Mouse (Mus musculus) mouse trophoblast stem cell (cell line): ENCODE measurements around the gene Necab3.

Source experiments
- in situ Hi-C, 2 experiments: fragments of 300-500 bp; cut with MseI, MboI; formaldehyde crosslinking; loops; 2 replicates in 1 of 2; 3 replicates in 1 of 2; pipeline ENCODE4 v1.15.1; 2025

Gene Necab3

DNA sequence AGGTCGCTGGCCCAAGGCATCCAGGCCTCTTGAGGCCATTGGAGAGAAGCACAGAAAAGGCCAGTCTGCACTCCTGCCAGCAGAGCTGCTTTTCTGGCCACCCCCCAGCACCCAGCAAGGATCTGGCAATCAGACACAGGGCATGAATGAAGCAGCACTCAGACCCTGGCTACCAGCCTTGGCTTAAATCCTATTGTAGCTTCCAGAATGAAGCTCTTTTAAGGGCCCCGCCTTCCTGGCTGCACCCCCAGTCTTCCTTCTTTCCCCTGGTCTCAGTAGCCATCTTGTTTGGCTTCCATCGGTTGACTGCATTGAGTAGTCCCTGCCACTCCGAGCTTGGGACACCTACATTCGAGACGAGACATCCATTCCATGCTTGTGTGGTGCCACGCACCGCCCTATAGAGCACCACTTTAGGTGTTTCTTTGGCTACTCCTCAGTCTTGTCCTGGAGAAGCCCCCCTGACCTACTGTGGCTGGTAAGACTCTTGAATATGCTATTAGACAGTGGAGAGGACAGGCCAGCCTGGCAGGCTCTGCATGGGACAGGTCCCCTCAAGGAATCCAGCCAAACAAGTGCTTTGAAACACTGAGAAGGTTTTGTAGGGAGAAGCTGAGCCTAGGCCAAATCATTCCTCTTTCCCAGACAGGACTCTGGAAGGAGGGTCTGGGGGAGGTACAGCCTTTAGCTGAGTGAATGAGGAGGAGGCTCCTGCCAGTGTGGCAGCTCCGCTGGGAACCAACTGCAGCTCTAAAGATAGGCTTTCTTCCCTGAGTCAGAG is 14.9 kb downstream of the Necab3 start:
- in situ Hi-C loops, result loop anchor here in 1 of 2 experiments (5.0 kb wide), 1 partner anchor 131 kb away; no protein-coding TSS in a partner anchor

DNA sequence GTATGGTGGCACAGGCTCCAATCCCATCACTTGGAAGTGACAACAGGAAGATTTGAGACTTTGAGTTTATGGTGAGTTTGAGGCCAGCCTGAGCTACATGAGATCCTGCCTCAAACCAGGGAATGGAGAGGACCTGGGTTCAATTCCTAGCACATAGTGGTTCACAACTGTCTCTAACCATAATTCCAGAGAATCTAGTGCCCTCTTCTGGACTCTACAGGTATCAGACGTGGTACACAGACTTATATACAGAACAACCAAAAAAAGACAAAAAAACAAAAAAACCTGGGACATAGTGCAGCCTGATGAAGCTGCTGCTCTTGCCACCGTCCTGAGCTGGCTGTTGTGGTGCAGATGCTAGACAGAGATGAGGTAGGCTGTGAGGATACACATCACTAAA is 17.1 kb downstream of the Necab3 start:
- in situ Hi-C loops, result loop anchor here in 1 of 2 experiments (5.0 kb wide), 1 partner anchor 129 kb away; no protein-coding TSS in a partner anchor

DNA sequence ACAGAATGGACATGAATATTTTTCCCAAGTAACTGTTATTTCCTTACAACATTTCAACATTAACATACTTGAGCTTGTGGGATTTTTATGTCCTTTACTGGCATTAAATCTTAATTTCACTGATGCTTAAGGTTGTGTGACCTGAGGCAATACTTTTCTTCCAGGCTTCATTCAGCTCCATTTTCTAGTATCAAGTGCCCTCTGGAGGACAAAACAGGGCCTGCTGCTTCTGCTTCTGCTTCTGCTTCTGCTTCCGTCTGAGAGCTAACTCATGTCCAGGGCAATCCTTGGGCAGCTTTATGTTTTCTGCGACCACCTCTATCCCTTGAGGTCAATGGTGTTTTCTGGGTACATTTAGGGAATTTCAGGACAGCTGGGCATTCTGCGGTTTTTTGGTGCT is 19.0 kb downstream of the Necab3 start:
- in situ Hi-C loops, result loop anchor here in 1 of 2 experiments (5.0 kb wide), 1 partner anchor 127 kb away; no protein-coding TSS in a partner anchor

DNA sequence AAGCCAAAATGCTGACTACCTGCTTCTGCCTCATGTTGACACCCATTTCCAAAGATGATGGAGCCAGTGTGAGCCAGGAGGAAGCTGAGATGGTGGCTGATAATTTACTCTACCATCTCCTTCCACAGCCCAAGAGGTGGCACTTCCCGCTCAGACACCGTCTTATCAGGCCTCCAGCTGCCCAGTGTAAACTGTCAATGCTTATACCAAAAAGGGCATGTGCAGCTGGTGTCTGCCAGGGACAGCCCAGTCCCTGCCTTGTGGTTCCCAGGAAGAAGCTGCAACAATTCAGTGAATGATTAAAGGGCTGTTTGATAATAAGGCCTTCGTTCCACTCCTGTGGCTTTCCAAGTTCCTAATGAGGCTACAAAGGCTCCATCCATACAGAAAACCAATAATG is 20.0 kb downstream of the Necab3 start:
- in situ Hi-C loops, result no loop called here

DNA sequence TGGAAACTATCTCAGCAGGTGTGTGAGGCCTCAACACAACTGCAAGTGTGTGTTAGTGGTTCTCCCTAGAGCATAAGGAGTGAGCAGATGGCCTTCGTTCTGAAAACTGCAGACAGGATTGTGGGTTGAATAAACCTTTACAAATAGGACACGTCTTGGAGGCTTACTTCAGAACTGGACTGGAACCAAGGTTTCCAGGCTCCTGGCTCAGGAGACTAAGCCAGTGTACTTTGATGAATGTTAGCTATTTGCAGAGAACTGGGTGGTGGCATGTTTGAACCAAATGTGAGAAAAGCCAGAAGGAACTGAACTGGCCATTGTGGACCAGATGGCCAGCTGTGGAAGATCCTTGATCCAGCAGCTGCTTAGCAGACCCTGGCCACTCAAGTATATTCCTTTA is 20.4 kb downstream of the Necab3 start:
- in situ Hi-C loops, result no loop called here

DNA sequence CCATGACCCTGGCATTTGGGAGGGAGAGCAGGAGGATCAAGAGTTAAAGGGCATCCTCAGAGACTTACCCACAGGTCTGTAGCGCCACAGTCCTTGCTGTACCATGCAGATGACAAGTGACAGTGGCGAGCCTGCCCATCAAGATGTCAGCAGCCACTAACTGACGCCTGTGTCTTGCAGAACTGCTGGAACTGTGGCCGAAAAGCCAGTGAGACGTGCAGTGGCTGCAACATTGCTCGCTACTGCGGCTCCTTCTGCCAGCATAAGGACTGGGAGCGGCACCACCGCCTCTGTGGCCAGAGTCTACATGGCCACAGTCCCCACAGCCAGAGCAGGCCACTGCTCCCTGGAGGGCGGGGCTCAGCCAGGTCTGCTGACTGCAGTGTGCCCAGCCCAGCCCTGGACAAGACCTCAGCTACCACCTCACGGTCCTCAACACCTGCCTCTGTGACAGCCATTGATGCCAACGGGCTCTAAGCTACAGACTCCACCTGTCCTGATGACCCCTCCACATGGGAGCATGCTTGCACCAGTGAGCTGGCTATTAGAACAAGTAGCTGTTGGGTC is 23.9 kb downstream of the Necab3 start:
- in situ Hi-C loops, result no loop called here

DNA sequence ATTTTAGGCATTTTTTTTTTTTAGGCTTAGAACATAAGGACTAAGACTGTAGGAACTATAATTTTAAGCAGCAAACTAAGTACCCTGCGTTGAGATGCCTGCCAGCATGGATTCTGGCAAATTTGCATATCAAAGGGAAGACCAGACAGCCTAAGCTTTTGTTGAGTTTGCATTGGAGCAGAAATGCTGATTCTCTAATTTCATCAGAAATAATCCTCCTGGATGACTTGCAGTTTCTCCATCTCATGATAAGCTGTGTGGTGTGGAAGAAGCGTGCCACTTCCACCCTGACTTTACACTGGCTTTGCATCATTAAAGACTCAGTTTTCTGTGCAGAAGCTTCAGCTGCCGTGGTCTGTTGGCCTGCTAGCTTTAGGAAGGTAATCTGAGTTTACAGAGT is 25.8 kb downstream of the Necab3 start:
- in situ Hi-C loops, result no loop called here

DNA sequence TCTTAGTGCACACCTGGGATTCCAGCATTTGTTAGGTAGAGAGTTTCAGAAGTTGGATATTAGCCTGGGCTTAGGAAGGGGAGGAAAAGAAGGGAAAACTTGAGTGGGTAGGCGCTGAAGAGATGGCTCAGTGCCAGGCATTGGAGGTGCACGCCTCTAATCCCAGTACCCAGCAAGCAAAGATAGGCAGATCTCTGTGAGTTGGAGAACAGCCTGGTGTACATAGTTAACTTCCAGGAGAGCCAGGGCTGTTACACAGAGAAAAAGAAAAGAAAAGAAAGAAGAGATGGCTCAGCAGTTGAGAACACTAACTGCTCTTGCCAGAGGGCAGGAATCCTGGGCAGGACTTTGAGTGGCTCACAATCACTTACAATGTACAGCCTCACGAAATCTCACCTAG is 32.2 kb downstream of the Necab3 start:
- in situ Hi-C loops, result no loop called here

DNA sequence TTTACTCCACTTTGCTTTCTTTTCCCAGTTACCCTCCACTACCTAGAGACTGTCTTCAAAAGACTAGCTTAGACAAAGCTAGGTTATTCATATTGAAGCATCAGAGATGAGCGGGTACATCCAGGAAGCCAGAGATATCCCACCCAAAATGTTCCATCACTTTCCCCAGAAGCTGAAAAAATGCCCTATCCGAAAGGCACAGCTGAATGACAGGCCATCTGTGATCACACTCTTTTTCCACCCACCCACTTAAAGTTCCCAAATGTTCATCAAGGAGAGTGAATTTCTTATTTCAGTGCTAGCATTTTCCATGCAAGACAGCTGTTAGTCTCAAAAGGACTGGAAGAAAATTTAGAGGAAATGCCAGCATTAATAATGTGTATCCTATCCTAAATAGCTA is 33.4 kb downstream of the Necab3 start:
- in situ Hi-C loops, result no loop called here

DNA sequence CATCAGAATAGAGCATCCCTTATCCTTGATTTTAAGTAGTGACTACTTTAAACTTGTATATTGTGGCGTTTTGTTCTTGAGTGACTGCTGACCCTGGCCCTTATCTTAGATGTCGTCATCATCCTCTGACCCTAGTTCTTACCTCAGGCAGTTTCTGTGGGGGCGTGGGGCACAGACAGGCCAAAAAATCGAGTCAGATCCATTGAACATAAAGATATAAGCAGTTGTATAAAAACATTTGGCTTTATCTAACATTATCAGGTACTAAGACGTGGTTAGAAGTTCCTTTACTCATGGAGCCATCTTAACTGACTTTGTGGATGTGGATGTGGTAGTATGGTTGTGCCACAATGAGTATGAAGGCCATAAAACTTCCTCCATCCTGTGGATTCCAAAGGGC is 36.4 kb downstream of the Necab3 start:
- in situ Hi-C loops, result no loop called here

DNA sequence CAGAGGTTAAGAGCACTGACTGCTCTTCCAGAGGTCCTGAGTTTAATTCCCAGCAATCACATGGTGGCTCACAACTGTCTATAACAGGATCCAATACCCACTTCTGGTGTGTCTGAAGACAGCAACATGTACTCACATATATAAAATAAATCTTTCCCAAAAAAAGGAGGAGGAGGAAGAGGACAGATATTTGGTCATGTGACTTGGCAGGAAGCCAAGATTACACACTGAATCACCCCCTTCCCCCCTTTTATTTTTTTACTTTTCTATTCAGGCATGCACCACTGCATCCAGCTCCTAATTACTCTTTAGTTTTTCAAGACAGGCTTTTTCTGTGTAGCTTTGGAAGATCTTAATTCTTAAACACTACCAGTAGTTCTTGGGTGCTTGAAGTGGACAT is 37.2 kb downstream of the Necab3 start:
- in situ Hi-C loops, result no loop called here

DNA sequence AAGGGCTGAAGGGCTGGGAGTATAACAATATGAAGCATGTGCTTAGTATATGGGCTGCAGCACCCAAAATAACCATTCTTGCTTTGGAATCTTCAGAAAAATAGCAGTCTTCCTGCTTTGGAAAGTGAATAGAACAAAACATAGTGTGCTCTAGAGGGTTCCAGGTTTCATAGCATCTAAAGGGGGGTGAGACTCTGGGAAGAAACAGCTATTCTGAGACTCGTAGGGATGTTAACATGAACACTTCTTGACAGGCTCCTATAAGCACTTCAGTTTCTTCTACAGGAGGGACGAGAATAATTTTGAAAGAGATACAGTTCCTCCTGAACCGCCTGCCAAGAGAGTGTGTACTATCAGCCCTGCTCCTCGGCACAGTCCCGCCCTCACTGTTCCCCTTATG is 41.3 kb downstream of the Necab3 start:
- in situ Hi-C loops, result no loop called here

DNA sequence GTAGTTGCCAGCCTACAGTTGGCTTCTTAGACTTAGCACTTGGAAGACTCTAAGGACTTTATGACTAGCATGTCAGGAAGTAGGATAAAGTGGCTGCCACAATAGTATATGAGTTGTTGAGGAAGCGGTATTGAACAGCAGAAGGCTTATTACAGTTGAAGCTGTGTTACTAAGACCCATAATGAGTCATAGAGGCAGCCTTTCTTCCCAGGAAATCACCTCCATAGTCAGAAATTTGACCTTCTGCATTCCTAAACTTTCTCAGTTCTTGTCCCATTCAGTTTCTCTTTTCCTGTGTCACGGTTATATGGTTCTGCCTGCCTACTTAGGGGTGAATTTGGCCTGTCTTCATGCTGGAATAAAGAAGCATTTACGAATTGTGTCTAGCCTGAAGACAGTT is 41.7 kb downstream of the Necab3 start:
- in situ Hi-C loops, result no loop called here

DNA sequence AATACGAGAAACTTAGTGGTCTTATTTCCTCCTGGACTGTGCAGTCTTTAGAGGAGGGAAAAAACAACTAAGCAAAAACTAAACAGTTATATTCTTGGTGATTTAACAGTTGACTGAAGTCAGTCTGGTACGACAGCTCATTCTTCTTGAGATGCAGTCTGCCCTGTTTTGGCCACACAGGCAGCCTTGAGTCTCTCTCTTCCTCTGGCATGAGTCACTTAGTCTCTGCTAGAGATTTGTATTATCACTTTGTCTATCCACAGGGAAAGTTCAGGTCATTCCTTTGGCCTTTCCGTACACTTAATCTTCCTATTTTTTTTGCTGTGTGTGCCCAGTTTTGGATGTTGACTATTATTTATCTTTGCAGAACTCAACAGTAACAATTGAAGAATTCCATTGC is 48.5 kb downstream of the Necab3 start:
- in situ Hi-C loops, result no loop called here

DNA sequence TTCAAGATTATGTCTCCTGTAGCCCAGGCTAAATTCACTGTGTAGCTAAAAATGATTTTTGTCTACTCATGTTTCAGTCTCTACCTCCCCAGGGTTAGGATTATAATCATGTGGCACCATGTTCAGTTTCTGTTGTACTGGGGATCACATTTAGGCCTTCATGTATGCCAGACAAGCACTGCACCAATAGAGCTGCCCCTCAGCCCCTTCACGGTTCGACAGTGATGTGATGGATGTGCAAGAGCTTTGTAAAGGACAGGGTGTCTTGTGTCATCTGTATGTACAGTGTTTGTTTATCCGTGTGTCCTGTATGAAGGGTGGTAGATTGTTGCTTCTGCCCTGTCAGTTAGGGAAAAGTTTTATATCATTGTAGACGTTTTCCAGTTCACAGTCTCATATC is 50.2 kb downstream of the Necab3 start:
- in situ Hi-C loops, result no loop called here

DNA sequence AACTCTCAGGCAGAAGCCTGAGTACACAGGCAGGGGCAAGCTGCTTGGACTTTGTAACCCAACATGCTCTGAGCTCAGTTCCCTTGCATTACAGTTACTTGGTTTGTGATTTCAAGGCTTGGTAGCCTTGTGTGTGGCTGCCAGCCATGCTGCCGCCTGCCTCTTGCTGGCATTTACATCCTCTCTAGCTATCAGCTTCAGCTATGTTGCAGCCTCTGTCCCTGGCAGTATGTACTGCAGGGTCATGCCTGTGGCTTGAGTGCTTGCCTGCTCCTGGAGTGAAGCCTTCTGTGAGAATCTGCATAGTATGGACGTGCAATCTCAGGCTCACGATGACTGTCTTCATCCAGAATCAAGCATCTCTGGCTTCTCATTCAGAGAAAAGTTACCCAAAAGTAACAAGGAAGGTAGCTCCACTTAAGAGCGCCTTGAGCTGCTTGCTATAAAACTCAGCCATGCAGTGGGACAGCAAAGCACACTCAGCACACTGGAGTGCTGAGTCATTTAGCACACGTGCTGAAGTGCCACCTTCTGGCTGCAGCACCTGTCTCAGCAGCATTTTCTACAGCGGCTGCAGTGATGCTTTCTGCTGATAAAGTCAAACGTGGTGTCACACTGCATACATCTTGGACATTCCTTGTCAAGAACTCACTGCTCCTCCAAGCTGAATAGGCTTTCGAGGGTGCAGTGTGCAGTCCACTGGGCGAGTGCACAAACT is 51.0 kb downstream of the Necab3 start:
- in situ Hi-C loops, result no loop called here

DNA sequence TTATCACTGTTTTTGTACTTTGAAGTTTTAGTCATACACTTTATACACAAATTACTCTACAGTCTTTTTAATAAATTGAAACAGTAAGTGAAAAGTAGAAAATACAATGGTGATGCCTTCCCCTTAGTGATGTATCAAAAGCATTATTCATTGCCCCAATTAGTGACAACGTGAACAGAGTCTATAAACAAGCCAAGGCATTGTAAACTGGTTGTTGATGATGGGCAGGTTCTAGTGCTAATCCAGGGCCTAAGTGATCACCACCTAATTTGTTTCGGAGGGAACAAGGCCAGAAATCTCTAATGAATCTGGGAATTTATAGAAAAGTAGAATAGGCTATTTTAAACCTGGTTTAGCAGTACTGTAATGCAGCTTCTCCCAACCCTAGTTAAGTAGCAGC is 51.6 kb downstream of the Necab3 start:
- in situ Hi-C loops, result no loop called here

DNA sequence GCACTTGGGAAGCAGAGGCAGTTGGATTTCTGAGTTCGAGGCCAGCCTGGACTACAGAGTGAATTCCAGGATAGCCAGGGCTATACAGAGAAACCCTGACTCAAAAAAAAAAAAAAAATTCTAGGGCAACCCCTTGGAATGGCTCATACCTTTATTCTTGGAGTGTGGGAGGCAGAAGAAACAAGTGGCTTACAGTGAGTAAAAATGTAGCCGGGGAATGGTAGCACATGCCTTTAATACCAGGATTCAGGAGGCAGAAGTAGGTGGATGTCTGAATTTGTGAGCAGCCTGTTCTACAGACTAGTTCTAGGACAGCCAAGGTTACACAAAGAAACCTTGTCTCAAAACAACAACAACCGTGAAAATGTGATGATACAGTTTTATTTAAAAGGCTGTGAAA is 57.9 kb downstream of the Necab3 start:
- in situ Hi-C loops, result no loop called here

DNA sequence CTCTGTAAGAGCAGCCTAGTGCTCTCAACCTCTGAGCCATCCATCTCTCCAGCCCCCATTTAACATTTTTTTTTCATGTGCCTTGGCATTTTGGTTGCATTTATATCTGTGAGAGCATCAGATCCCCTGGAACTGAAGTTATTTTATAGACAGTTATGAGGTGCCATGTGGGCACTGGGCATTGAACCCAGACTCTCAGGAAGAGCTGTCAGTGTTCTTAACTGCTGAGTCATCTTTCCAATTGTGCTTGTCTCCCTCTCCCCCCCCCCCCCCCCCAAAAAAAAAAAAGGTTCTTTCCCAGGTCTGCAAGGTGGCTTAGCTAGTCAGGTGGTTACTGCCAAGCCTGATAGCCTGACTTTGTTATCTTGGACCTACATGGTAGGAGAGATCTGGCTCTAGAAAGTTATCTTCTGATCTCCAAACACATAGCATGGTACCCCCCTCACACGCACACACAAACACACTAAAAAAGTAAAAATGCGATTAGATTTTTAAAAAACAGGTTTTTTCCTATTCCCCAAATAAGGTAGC is 58.9 kb downstream of the Necab3 start:
- in situ Hi-C loops, result no loop called here

DNA sequence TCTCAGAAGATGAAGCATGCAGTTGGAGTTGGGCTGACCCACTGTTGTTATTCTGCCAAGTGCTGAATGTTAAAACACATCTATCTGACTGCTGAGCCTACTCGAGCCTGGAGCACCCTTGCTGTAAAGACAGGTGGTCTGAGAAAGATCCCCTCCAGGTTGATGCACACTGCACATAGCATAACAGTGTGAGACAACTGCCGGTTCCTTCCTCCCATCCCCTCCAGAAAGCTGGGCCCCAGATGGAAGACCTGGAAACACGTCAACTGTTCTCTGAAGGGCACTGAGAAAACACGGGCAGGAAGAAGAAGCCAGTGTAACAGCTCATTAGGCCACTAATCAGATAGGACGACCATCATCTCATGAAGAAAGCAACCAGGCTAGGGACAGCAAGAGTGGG is 60.1 kb downstream of the Necab3 start:
- in situ Hi-C loops, result no loop called here

DNA sequence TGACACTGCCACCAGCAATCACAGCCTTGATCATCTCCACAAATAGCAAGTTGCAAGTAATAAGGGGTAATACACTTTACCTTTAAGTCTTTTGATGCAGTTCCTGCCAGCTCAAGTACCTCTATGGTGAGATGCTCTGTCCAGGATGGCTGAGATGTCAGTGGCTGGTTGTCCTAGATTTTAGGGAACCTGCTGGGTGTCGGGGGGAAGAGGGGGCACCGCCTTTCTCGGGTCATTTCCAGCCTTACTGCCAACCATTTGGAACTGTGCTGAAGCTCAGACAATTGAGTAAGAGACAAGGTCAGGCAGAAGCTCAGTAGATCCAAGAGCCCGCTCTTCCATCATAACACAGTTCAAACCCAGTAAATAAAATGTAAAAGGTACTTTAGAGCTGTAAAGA is 63.7 kb downstream of the Necab3 start:
- in situ Hi-C loops, result no loop called here
